Mouse (Mus musculus) forebrain, postnatal 0 days (tissue): ENCODE results near the gene Fam76a. TPM values are rescaled to one million over a fixed set of nuclear protein-coding genes. Genes with fewer than 3 reads are reported as not detected.

Experiments
- ATAC-seq: fragments of 200-750 bp; cut with Nextera tagmentation; 2 replicates; pipeline ENCODE4 v1.8.0; 2017; ENCODE audit warnings: mild to moderate bottlenecking, moderate library complexity
- DNase-seq: peaks from one replicate; pipeline ENCODE4 v3.0.0-alpha.2; 2015
- H3K27ac ChIP-seq: fragments of 300-500 bp; sonication (generic); 2 replicates; pipeline ENCODE4 v1.5.1; 2014; ENCODE audit warnings: low read depth, mild to moderate bottlenecking, antibody characterized with exemption, low read length, moderate library complexity, mixed read lengths
- H3K27me3 ChIP-seq: fragments of 300-500 bp; sonication (generic); 2 replicates; pipeline ENCODE4 v1.6.1; 2014; ENCODE audit warnings: mild to moderate bottlenecking, low read length, mixed read lengths; ENCODE audit not compliant: insufficient read depth
- H3K36me3 ChIP-seq: fragments of 300-500 bp; sonication (generic); 2 replicates; pipeline ENCODE4 v1.6.1; 2014; ENCODE audit warnings: mild to moderate bottlenecking, moderate library complexity; ENCODE audit not compliant: insufficient read depth
- H3K4me1 ChIP-seq: fragments of 300-500 bp; sonication (generic); 2 replicates; pipeline ENCODE4 v1.6.1; 2014; ENCODE audit warnings: antibody characterized with exemption; ENCODE audit not compliant: insufficient read depth
- H3K4me2 ChIP-seq: fragments of 300-500 bp; sonication (generic); 2 replicates; pipeline ENCODE4 v1.6.1; 2014; ENCODE audit warnings: low read depth, mild to moderate bottlenecking, moderate library complexity
- H3K4me3 ChIP-seq: fragments of 300-500 bp; sonication (generic); 2 replicates; pipeline ENCODE4 v1.5.1; 2014; ENCODE audit warnings: low read depth, low read length, mixed read lengths
- H3K9ac ChIP-seq: fragments of 300-500 bp; sonication (generic); 2 replicates; pipeline ENCODE4 v1.6.1; 2014; ENCODE audit warnings: mild to moderate bottlenecking
- H3K9me3 ChIP-seq: fragments of 300-500 bp; sonication (generic); 2 replicates; pipeline ENCODE4 v1.6.1; 2016; ENCODE audit warnings: low read length
- CTCF ChIP-seq: sonication (generic); IDR thresholded peaks from 2 replicates; pipeline ENCODE4 v1.5.1; 2016; ENCODE audit warnings: antibody characterized with exemption, control low read depth, low read depth
- WGBS: fragments of 180-500 bp; shearing (Covaris S2); extraction: QIAGEN DNeasy Blood & Tissue Kit; methylation state at CpG from one replicate; pipeline ENCODE4 v1.1.7; 2014; 5-methylcytosine and 5-hydroxymethylcytosine counted together
- polyA plus RNA-seq: library from polyadenylated mRNA; unstranded; fragments of >200 nt; fragmentation: Nextera tagmentation; extraction: Ambion mirVana; gene quantifications from 2 replicates; pipeline ENCODE4 v1.2.1, GENCODE M21; 2015
- total RNA-seq: library from RNA; depleted of rRNA; stranded (reverse); fragments of >200 nt; gene quantifications from 2 replicates; pipeline ENCODE4 v1.2.3, GENCODE M21; 2014; rRNA removed

Fam76a gene
- total and polyA plus RNA-seq, 2 experiments from 2014 or later, result 29.8 to 41.0 TPM

- no peak for DNase-seq
- H3K4me1 ChIP-seq, result no peaks in the 10 kb centered on the region
- no peak overlapping the region for H3K4me3 ChIP-seq
- 90% methylated on average over 13 of the region's 13 CpGs for WGBS
- no peaks in the 10 kb centered on the region for H3K9me3 ChIP-seq
- TF ChIP-seq CTCF, result no peak
- no peak overlapping the region for H3K9ac ChIP-seq
- no peaks in the 10 kb centered on the region for H3K27me3 ChIP-seq
- no peak for ATAC-seq
- no peak overlapping the region for H3K4me2 ChIP-seq
- peaks cover 75% of the 10 kb centered on the region for H3K36me3 ChIP-seq
- no peak overlapping the region for H3K27ac ChIP-seq
Measured at GRCm38 (mm10) chr4:132863012-132863411, 59.3 kb downstream of the Fam76a start.

DNA sequence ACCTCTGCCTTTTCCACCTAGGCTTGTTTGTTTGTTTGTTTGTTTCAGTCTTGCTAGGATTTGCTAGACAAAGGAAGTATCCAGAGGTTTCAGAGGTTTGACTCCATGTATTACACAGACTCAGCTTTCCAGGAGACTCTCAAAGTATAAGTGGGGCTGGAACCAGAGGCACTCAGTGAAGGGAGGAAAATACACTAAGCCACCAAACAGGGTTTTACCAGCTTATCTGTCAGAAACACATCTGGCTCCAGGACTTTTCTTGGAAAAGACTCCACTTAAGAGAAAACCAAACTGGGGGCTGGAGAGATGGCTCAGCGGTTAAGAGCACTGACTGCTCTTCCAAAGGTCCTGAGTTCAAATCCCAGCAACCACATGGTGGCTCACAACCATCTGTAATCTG, 61.5 kb downstream of the Fam76a start:
- H3K4me1 ChIP-seq, result no peaks in the 10 kb centered on the region
- H3K27ac ChIP-seq, result no peak overlapping the region
- no peaks in the 10 kb centered on the region for H3K9me3 ChIP-seq
- ATAC-seq, result no peak
- TF ChIP-seq CTCF, result no peak
- peaks cover 78% of the 10 kb centered on the region for H3K36me3 ChIP-seq
- no peak overlapping the region for H3K9ac ChIP-seq
- 97% methylated on average over 1 of the region's 1 CpGs for WGBS
- no peak overlapping the region for H3K4me3 ChIP-seq
- DNase-seq, result no peak
- no peaks in the 10 kb centered on the region for H3K27me3 ChIP-seq
- no peak overlapping the region for H3K4me2 ChIP-seq

Other genes starting within 250 kb of the Fam76a start
- 3.4 and 5.2 TPM in 2 replicates for gene Xkr8, start 190.0 kb downstream of the Fam76a start, total RNA-seq
- gene Xkr8, start 190.0 kb downstream of the Fam76a start, polyA plus RNA-seq, result 2.2 and 3.8 TPM in 2 replicates
- gene Smpdl3b, start 165.3 kb downstream of the Fam76a start, total RNA-seq, result 0.54 and 0.57 TPM in 2 replicates
- gene Smpdl3b, start 165.3 kb downstream of the Fam76a start, polyA plus RNA-seq, result 0.89 and 1.1 TPM in 2 replicates
- gene Rpa2, start 154.2 kb downstream of the Fam76a start, total RNA-seq, result 24.0 and 26.8 TPM in 2 replicates
- 32.6 and 39.1 TPM in 2 replicates for gene Rpa2, start 154.2 kb downstream of the Fam76a start, polyA plus RNA-seq
- 0.85 and 1.00 TPM in 2 replicates for gene Themis2, start 126.2 kb downstream of the Fam76a start, total RNA-seq
- gene Themis2, start 126.2 kb downstream of the Fam76a start, polyA plus RNA-seq, result 0.43 and 0.50 TPM in 2 replicates
- gene Ppp1r8, start 79.4 kb downstream of the Fam76a start, total RNA-seq, result 76.4 and 77.8 TPM in 2 replicates
- 42.7 and 47.7 TPM in 2 replicates for gene Ppp1r8, start 79.4 kb downstream of the Fam76a start, polyA plus RNA-seq
- gene Stx12, start 38.0 kb downstream of the Fam76a start, total RNA-seq, result 168 and 180 TPM in 2 replicates
- 163 and 170 TPM in 2 replicates for gene Stx12, start 38.0 kb downstream of the Fam76a start, polyA plus RNA-seq
- gene Fgr, start 51.5 kb upstream of the Fam76a start, total RNA-seq, result not detected in 2 replicates
- 0.06 TPM in 2 replicates for gene Fgr, start 51.5 kb upstream of the Fam76a start, polyA plus RNA-seq
- gene Ahdc1, start 88.7 kb upstream of the Fam76a start, total RNA-seq, result 56.7 and 82.4 TPM in 2 replicates
- 7.6 and 8.4 TPM in 2 replicates for gene Ahdc1, start 88.7 kb upstream of the Fam76a start, polyA plus RNA-seq
- gene Wasf2, start 207.9 kb upstream of the Fam76a start, total RNA-seq, result 8.1 and 11.3 TPM in 2 replicates
- gene Wasf2, start 207.9 kb upstream of the Fam76a start, polyA plus RNA-seq, result 15.7 and 24.1 TPM in 2 replicates